Mouse (Mus musculus) pancreas, adult 10 weeks (tissue): ENCODE results near the gene Lypd1. TPM values are rescaled to one million over a fixed set of nuclear protein-coding genes. Genes with fewer than 3 reads are reported as not detected.

Experiments used
- polyA plus RNA-seq: library from polyadenylated mRNA; stranded (reverse); fragments of 350-450 nt; fragmentation: Illumina TruSeq; extraction: RNeasy Lipid Tissue Mini Kit (QIAGEN cat#74804); gene quantifications from one replicate; pipeline ENCODE4 v1.2.3, GENCODE M21; 2015; ENCODE audit warnings: low read depth, low replicate concordance; ENCODE audit not compliant: insufficient read depth

The Lypd1 gene
- polyA plus RNA-seq: not detected

GRCm38 (mm10) chr1:125912601-125913600 lies at the start of gene Lypd1:
Gene Lypd1 (minus strand): TSS chr1:125913101.

Other genes with a start within 250 kb of the Lypd1 start
- 1.7 TPM for gene Gpr39, start 236.1 kb downstream of the Lypd1 start, polyA plus RNA-seq